Mouse (Mus musculus): ENCODE data around the gene Hic2. TPM values are rescaled to one million over a fixed set of nuclear protein-coding genes. Genes with fewer than 3 reads are reported as not detected.

Hic2 gene
- total and polyA plus RNA-seq, 3 experiments = 5.9 to 9.5 TPM; not detected in 1

- no peaks in the 10 kb centered on the region for H3K9me3 ChIP-seq (replicated peaks; ENCODE audit: insufficient read depth, low read length)
- DNase-seq (ENCODE audit: low read depth, low spot score) = no peak
- H3K79me2 ChIP-seq (ENCODE audit: control insufficient read depth, insufficient read depth, low read length, poor library complexity) = peaks cover 9% of the 10 kb centered on the region
- no peak overlapping the region for H3K4me3 ChIP-seq (ENCODE audit: control insufficient read depth in 1 of 2, insufficient read depth in 1 of 2, low read depth in 2 of 2, low read length in 2 of 2)
- H3K27me3 ChIP-seq (ENCODE audit: control insufficient read depth in 1 of 2, insufficient read depth in 2 of 2, low read length in 2 of 2) = no peaks in the 10 kb centered on the region
- no peak overlapping the region for H3K27ac ChIP-seq (ENCODE audit: control insufficient read depth, low read depth, low read length)
- H3K36me3 ChIP-seq (ENCODE audit: control insufficient read depth in 1 of 2, insufficient read depth in 2 of 2, low read length in 2 of 2) = peaks cover 0 to 28% of the 10 kb centered on the region in 2 experiments; a peak in 2 of 4 replicates
- H3K9ac ChIP-seq (ENCODE audit: control insufficient read depth, low read depth, low read length, poor library complexity, severe bottlenecking) = no peak overlapping the region
- H3K4me1 ChIP-seq (ENCODE audit: control insufficient read depth in 1 of 2, insufficient read depth in 2 of 2, low read length in 2 of 2) = peaks cover 17 to 34% of the 10 kb centered on the region in 2 experiments
- TF ChIP-seq TCF12 (IDR thresholded peaks at IDR 0.05; ENCODE audit: low read depth, low read length) (no peak), MAX (IDR thresholded peaks at IDR 0.05; ENCODE audit: low read length) (no peak), MXI1 (IDR thresholded peaks at IDR 0.05; ENCODE audit: low read depth, low read length) (no peak), BHLHE40 (IDR thresholded peaks at IDR 0.05; ENCODE audit: borderline replicate concordance, low read depth, low read length) (no peak), ETS1 (IDR thresholded peaks at IDR 0.05; ENCODE audit: low read depth, low read length) (no peak), EP300 (IDR thresholded peaks at IDR 0.05; ENCODE audit: low read depth in 1 of 2, low read length in 2 of 2) (no peak), TBP (IDR thresholded peaks at IDR 0.05; ENCODE audit: low read depth, low read length) (no peak), CTCF (IDR thresholded peaks at IDR 0.05 in 2 of 3, conservative IDR thresholded peaks at IDR 0.05 in 1 of 3; ENCODE audit: control insufficient read depth in 1 of 3, insufficient read depth in 1 of 3, low read depth in 2 of 3, low read length in 3 of 3, poor library complexity in 1 of 3, severe bottlenecking in 1 of 3) (no peak)
Observed at GRCm38 (mm10) chr16:17243731-17244130, 10.4 kb downstream of the Hic2 start.

GRCm38 (mm10) chr16:17244996-17245395 is 11.6 kb downstream of the Hic2 start:
- Histone ChIP-seq H3K27ac (ENCODE audit: control insufficient read depth, low read depth, low read length) (no peak overlapping the region), H3K79me2 (ENCODE audit: control insufficient read depth, insufficient read depth, low read length, poor library complexity) (peaks cover 9% of the 10 kb centered on the region), H3K9me3 (replicated peaks; ENCODE audit: insufficient read depth, low read length) (no peaks in the 10 kb centered on the region), H3K4me3 (ENCODE audit: control insufficient read depth in 1 of 2, insufficient read depth in 1 of 2, low read depth in 2 of 2, low read length in 2 of 2) (no peak overlapping the region), H3K36me3 (ENCODE audit: control insufficient read depth in 1 of 2, insufficient read depth in 2 of 2, low read length in 2 of 2) (peaks cover 0 to 25% of the 10 kb centered on the region in 2 experiments; a peak in 2 of 4 replicates), H3K9ac (ENCODE audit: control insufficient read depth, low read depth, low read length, poor library complexity, severe bottlenecking) (no peak overlapping the region), H3K4me1 (ENCODE audit: control insufficient read depth in 1 of 2, insufficient read depth in 2 of 2, low read length in 2 of 2) (peaks cover 16 to 32% of the 10 kb centered on the region in 2 experiments), H3K27me3 (ENCODE audit: control insufficient read depth in 1 of 2, insufficient read depth in 2 of 2, low read length in 2 of 2) (no peaks in the 10 kb centered on the region)
- no peak for TF ChIP-seq ZNF384 (IDR thresholded peaks at IDR 0.05; ENCODE audit: low read depth, low read length)
- TF ChIP-seq MAX (IDR thresholded peaks at IDR 0.05; ENCODE audit: low read length) = no peak
- no peak for TF ChIP-seq MXI1 (IDR thresholded peaks at IDR 0.05; ENCODE audit: low read depth, low read length)
- TF ChIP-seq POLR2AphosphoS2 (IDR thresholded peaks at IDR 0.05; ENCODE audit: low read length) = no peak
- TF ChIP-seq RAD21 (IDR thresholded peaks at IDR 0.05; ENCODE audit: low read depth, low read length) = no peak
- no peak for TF ChIP-seq E2F4 (IDR thresholded peaks at IDR 0.05; ENCODE audit: borderline replicate concordance, low read depth, low read length)
- no peak for TF ChIP-seq USF1 (IDR thresholded peaks at IDR 0.05; ENCODE audit: low read depth, low read length)
- no peak for TF ChIP-seq MYC (IDR thresholded peaks at IDR 0.05; ENCODE audit: low read depth, low read length)
- no peak for TF ChIP-seq JUND (IDR thresholded peaks at IDR 0.05; ENCODE audit: low read depth, low read length)
- no peak for TF ChIP-seq TCF12 (IDR thresholded peaks at IDR 0.05; ENCODE audit: low read depth, low read length)
- no peak for DNase-seq (ENCODE audit: low read depth, low spot score)

GRCm38 (mm10) chr16:17247727-17248126 is 14.4 kb downstream of the Hic2 start:
- Histone ChIP-seq H3K4me1 (ENCODE audit: control insufficient read depth in 1 of 2, insufficient read depth in 2 of 2, low read length in 2 of 2) (peaks cover 28 to 47% of the 10 kb centered on the region in 2 experiments), H3K9ac (ENCODE audit: control insufficient read depth, low read depth, low read length, poor library complexity, severe bottlenecking) (no peak overlapping the region), H3K4me3 (ENCODE audit: control insufficient read depth in 1 of 2, insufficient read depth in 1 of 2, low read depth in 2 of 2, low read length in 2 of 2) (no peak overlapping the region), H3K36me3 (ENCODE audit: control insufficient read depth in 1 of 2, insufficient read depth in 2 of 2, low read length in 2 of 2) (peaks cover 0 to 43% of the 10 kb centered on the region in 2 experiments; a peak in 2 of 4 replicates), H3K27me3 (ENCODE audit: control insufficient read depth in 1 of 2, insufficient read depth in 2 of 2, low read length in 2 of 2) (no peaks in the 10 kb centered on the region), H3K27ac (ENCODE audit: control insufficient read depth, low read depth, low read length) (no peak overlapping the region), H3K9me3 (replicated peaks; ENCODE audit: insufficient read depth, low read length) (no peaks in the 10 kb centered on the region), H3K79me2 (ENCODE audit: control insufficient read depth, insufficient read depth, low read length, poor library complexity) (peaks cover 20% of the 10 kb centered on the region)
- TF ChIP-seq POLR2AphosphoS2 (IDR thresholded peaks at IDR 0.05; ENCODE audit: low read length) (no peak), SMC3 (IDR thresholded peaks at IDR 0.05; ENCODE audit: low read depth, low read length) (no peak), JUND (IDR thresholded peaks at IDR 0.05; ENCODE audit: low read depth, low read length) (no peak), MAZ (IDR thresholded peaks at IDR 0.05; ENCODE audit: low read depth, low read length) (no peak), ELF1 (IDR thresholded peaks at IDR 0.05; ENCODE audit: low read depth, low read length) (no peak), NELFE (IDR thresholded peaks at IDR 0.05; ENCODE audit: low read depth, low read length) (no peak), RAD21 (IDR thresholded peaks at IDR 0.05; ENCODE audit: low read depth, low read length) (no peak), TAL1 (IDR thresholded peaks at IDR 0.05; ENCODE audit: low read length) (no peak), MYB (IDR thresholded peaks at IDR 0.05; ENCODE audit: low read depth, low read length) (no peak)
- DNase-seq (ENCODE audit: low read depth, low spot score) = no peak
